Mouse (Mus musculus) forebrain, embryonic 15.5 days (tissue): ENCODE measurements around the gene Tmem231. TPM values are rescaled to one million over a fixed set of nuclear protein-coding genes. Genes with fewer than 3 reads are reported as not detected.
"Not testable (repeated sequence)": the region's sequence is repeated elsewhere in the genome, so short reads cannot be mapped to it uniquely, and the experiment has no call there.

Experiments used
- ATAC-seq: fragments of 200-750 bp; cut with Nextera tagmentation; replicated peaks from 2 replicates; pipeline ENCODE4 v1.8.0; 2017; ENCODE audit warnings: mild to moderate bottlenecking, moderate TSS enrichment, moderate library complexity
- H3K27ac ChIP-seq: fragments of 300-500 bp; sonication (generic); replicated peaks from 2 replicates; pipeline ENCODE4 v1.5.1; 2015; ENCODE audit warnings: mild to moderate bottlenecking, inconsistent platforms
- H3K27me3 ChIP-seq: fragments of 300-500 bp; sonication (generic); 2 replicates; pipeline ENCODE4 v1.6.1; 2015; ENCODE audit warnings: inconsistent platforms
- H3K36me3 ChIP-seq: fragments of 300-500 bp; sonication (generic); 2 replicates; pipeline ENCODE4 v1.6.1; 2015; ENCODE audit warnings: mild to moderate bottlenecking, inconsistent platforms
- H3K4me1 ChIP-seq: fragments of 300-500 bp; sonication (generic); 2 replicates; pipeline ENCODE4 v1.6.1; 2015; ENCODE audit warnings: inconsistent platforms
- H3K4me2 ChIP-seq: fragments of 300-500 bp; sonication (generic); replicated peaks from 2 replicates; pipeline ENCODE4 v1.6.1; 2015; ENCODE audit warnings: mild to moderate bottlenecking, inconsistent platforms
- H3K4me3 ChIP-seq: fragments of 300-500 bp; sonication (generic); 2 replicates; pipeline ENCODE4 v1.5.1; 2015; ENCODE audit warnings: mild to moderate bottlenecking, inconsistent platforms
- H3K9ac ChIP-seq: fragments of 300-500 bp; sonication (generic); replicated peaks from 2 replicates; pipeline ENCODE4 v1.6.1; 2015; ENCODE audit warnings: mild to moderate bottlenecking, inconsistent platforms
- H3K9me3 ChIP-seq: fragments of 300-500 bp; sonication (generic); 2 replicates; pipeline ENCODE4 v1.6.1; 2016; ENCODE audit warnings: inconsistent platforms
- WGBS: fragments of 180-500 bp; shearing (Covaris S2); methylation state at CpG from one replicate; pipeline ENCODE4 v1.1.7; 2015; ENCODE audit warnings: mixed read lengths; 5-methylcytosine and 5-hydroxymethylcytosine counted together
- polyA plus RNA-seq: library from polyadenylated mRNA; unstranded; fragments of >200 nt; fragmentation: Nextera tagmentation; extraction: Ambion mirVana; gene quantifications from 2 replicates; pipeline ENCODE4 v1.2.1, GENCODE M21; 2015

The Tmem231 gene
- polyA plus RNA-seq, 1 experiment from 2014 or later: 16.6 TPM

DNA sequence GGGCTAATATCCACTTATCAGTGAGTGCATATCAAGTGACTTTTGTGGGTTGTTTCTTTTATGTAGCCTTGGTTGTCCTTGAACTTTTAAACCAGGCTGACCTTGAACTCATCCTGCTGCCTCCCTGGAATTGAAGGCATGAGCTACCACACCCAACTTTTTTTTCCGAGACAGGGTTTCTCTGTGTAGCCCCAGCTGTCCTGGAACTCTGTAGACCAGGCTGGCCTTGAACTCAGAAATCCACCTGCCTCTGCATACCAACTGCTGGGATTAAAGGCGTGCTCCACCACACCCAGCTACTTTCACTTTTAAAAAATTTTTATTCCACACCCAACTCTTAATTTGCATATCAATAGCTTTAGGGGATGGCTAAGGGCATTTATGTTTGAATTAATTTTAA lies 9.9 kb upstream of the Tmem231 start:
- Histone ChIP-seq H3K9me3 (no peaks in the 10 kb centered on the region), H3K27ac (no peak overlapping the region), H3K4me2 (no peak overlapping the region), H3K4me3 (no peak overlapping the region), H3K36me3 (peaks cover 50% of the 10 kb centered on the region), H3K4me1 (peaks cover 19% of the 10 kb centered on the region), H3K9ac (no peak overlapping the region), H3K27me3 (no peaks in the 10 kb centered on the region)
- WGBS: 88% methylated on average over 2 of the region's 2 CpGs
- ATAC-seq: no peak

DNA sequence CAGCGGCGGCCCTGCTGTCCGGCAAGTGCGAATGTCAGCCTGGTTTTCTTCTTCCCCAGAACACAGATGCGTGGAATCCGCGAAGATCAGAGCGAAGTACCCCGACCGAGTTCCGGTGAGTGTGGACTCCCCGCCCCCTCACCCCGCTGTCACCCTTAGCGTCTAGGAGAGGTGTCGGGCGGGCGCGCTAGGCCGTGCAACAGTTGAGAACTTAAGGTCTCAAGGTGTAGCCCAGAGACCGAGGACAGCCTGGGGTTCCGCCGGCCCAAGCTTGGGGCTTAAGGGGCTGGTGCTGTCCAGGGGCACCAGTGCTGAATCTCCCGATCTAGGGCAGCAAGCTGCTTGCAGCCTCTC lies 7.4 kb upstream of the Tmem231 start:
- no peaks in the 10 kb centered on the region for H3K27me3 ChIP-seq
- H3K4me1 ChIP-seq: peaks cover 19% of the 10 kb centered on the region
- peak overlapping the region; percentile 72 for H3K9ac ChIP-seq
- peak; percentile 38 for ATAC-seq
- H3K4me3 ChIP-seq: peak overlapping the region; percentile 72
- H3K36me3 ChIP-seq: peaks cover 32% of the 10 kb centered on the region
- H3K27ac ChIP-seq: peak overlapping the region; percentile 67
- under 1% methylated on average over 23 of the region's 23 CpGs for WGBS
- H3K4me2 ChIP-seq: peak overlapping the region; percentile 95
- H3K9me3 ChIP-seq: no peaks in the 10 kb centered on the region

- under 1% methylated on average over 65 of the region's 65 CpGs for WGBS
- Histone ChIP-seq H3K36me3 (peaks cover 26% of the 10 kb centered on the region), H3K9ac (peak within 1 kb of the TSS; percentile 72), H3K9me3 (no peaks in the 10 kb centered on the region), H3K4me2 (peak within 1 kb of the TSS; percentile 95), H3K4me1 (peaks cover 19% of the 10 kb centered on the region), H3K4me3 (peak within 1 kb of the TSS; percentile 72), H3K27me3 (no peaks in the 10 kb centered on the region), H3K27ac (peak within 1 kb of the TSS; percentile 67)
- ATAC-seq: peak; percentile 99
These were observed 6.8 kb upstream of the Tmem231 start, which contains the start of gene Gabarapl2 for GRCm38 (mm10) chr8:111940171-111941100. Gabarapl2 (plus strand) TSS chr8:111940703.

DNA sequence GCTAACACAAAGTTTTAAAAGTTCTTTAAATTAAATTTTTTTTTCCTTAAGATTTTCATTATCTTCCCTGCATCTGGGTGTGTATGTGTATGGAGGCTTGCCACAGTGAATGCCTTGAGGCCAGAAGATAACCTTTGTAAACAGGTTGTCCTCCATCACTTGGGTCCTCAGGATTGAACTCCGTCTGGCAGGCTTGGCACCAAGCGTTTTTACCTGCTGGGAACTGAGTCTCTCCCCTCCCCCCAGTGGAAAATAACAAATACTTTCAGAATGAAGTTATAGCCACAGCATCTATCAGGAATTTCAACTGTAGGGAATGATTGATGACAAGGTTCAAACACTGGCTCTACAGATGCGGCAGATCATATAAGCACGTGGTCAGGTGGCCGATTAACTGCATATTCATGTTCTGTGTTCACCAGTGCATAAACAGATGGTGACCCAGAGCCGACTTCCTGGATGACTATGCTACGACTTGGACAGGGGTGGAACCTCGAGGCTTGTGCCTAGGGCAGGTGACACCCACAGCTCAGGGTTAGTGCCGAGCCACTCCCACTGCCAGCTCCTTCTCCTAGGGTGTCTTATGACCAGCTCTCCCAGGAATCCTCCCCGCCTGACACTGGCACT lies 5.9 kb upstream of the Tmem231 start:
- 0 out of 2 replicates have a peak overlapping the region, but pooled peaks have one; percentile 67 for H3K27ac ChIP-seq
- no peaks in the 10 kb centered on the region for H3K9me3 ChIP-seq
- H3K27me3 ChIP-seq: no peaks in the 10 kb centered on the region
- H3K9ac ChIP-seq: peak overlapping the region; percentile 53
- H3K4me2 ChIP-seq: peak overlapping the region; percentile 95
- peak; percentile 51 for ATAC-seq
- peaks cover 19% of the 10 kb centered on the region for H3K4me1 ChIP-seq
- peaks cover 21% of the 10 kb centered on the region for H3K36me3 ChIP-seq
- peak overlapping the region; percentile 72 for H3K4me3 ChIP-seq
- WGBS: 8% methylated on average over 10 of the region's 10 CpGs

GRCm38 (mm10) chr8:111938076-111938985 lies 4.7 kb upstream of the Tmem231 start:
- not testable (repeated sequence) for ATAC-seq, H3K27ac ChIP-seq, H3K36me3 ChIP-seq, H3K9me3 ChIP-seq, H3K4me3 ChIP-seq, H3K9ac ChIP-seq, H3K27me3 ChIP-seq, H3K4me2 ChIP-seq
- 89% methylated on average over 9 of the region's 9 CpGs for WGBS
- peaks cover 23% of the 10 kb centered on the region for H3K4me1 ChIP-seq

GRCm38 (mm10) chr8:111937184-111937583 lies 3.5 kb upstream of the Tmem231 start:
- Histone ChIP-seq H3K4me2 (no peak overlapping the region), H3K4me1 (peaks cover 33% of the 10 kb centered on the region), H3K9me3 (no peaks in the 10 kb centered on the region), H3K27me3 (no peaks in the 10 kb centered on the region), H3K4me3 (no peak overlapping the region), H3K27ac (no peak overlapping the region), H3K36me3 (0 out of 2 replicates have a peak, but pooled peaks cover under 1% of the 10 kb centered on the region), H3K9ac (no peak overlapping the region)
- 77% methylated on average over 3 of the region's 3 CpGs for WGBS
- ATAC-seq: no peak

DNA sequence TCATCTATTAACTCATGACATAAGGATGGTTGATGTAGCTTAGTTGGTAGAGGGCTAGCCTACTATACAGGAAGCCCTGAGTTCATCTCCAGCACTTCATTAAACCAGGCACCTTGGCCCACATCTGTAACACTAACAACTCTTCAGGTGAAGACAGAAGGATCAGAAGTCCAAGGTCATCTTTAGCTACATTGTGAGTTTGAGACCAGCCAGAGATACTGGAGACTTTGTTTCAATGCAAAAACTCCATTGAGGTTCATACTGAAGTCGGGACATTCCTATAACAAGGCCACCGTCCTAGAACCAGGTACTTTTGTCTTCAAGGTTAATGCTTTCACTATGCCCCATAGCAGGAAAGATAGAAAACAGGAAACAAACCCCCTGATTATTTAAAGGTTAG lies 520 bp upstream of the Tmem231 start:
- Histone ChIP-seq H3K36me3 (no peaks in the 10 kb centered on the region), H3K27ac (peak overlapping the region; percentile 95; the same call in 1 of the 2 replicates), H3K4me3 (no peak overlapping the region), H3K27me3 (no peaks in the 10 kb centered on the region), H3K9ac (no peak overlapping the region), H3K4me2 (peak overlapping the region; percentile 86; the same call in 1 of the 2 replicates), H3K4me1 (peaks cover 15% of the 10 kb centered on the region), H3K9me3 (no peaks in the 10 kb centered on the region)
- 89% methylated on average over 2 of the region's 2 CpGs for WGBS
- ATAC-seq: no peak

DNA sequence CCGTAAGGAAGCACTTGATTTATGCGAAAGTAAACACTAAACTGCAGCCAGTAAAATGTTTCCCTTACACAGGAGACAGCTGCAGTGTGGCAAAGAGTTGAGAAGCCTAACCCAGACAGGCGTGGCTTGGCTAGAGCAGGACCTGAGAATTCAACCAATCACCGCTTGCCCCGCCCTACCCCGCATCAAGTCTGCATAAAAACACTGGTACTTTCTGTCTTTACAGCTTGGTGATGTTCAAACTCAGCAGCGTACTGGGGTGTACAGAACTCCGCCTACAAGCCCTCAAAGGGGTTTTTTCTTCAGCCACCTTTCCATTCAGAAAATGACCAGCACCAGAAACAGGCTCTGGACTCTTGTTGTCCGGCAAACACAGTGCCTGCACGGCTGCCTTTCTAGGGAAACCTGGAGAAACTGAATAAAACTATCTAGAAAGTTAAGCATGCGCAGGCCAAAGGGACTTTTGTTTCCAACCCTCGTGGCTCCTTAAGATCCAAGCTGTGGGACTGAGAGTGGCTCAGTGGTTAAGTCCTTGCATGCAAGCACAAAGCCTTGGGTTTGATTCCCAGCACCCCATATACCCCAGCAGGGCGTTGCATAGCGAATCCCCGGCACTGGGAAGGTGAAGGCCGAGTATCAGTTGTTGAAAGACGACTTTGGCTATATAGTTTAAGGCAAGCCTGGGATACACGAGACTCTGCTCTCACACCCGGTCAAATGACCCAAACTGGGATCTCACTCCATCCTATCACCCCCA lies 923 bp downstream of the Tmem231 start:
- H3K4me1 ChIP-seq: peaks cover 15% of the 10 kb centered on the region
- H3K36me3 ChIP-seq: no peaks in the 10 kb centered on the region
- no peaks in the 10 kb centered on the region for H3K9me3 ChIP-seq
- WGBS: 28% methylated on average over 19 of the region's 19 CpGs
- peak overlapping the region; percentile 90 for H3K9ac ChIP-seq
- peak overlapping the region; percentile 90 for H3K4me3 ChIP-seq
- no peaks in the 10 kb centered on the region for H3K27me3 ChIP-seq
- H3K4me2 ChIP-seq: peak overlapping the region; percentile 86
- H3K27ac ChIP-seq: peak overlapping the region; percentile 95
- ATAC-seq: peak; percentile 12; the same call in 1 of the 2 replicates

DNA sequence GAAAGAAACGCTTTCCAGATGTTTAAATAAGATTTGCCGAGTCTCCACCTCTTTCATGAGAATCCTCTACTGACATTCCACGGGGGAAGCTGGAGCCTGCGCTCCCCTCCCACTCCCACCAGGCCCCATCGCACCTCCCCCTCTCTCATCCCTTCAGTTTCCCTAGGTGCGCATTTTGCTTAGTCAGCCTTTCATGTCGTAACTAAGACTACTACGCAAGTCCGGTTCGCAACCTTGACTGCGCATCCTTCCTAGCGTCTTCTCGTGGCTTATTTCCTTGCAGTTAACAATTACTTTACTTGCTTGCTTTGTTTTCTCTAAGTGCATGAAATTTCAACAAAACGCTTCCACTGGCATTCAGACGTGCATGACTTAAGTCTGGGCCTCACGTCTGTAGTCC lies 2.0 kb downstream of the Tmem231 start:
- Histone ChIP-seq H3K9me3 (no peaks in the 10 kb centered on the region), H3K36me3 (no peaks in the 10 kb centered on the region), H3K4me1 (peaks cover 15% of the 10 kb centered on the region), H3K4me2 (no peak overlapping the region), H3K9ac (no peak overlapping the region), H3K4me3 (no peak overlapping the region), H3K27me3 (no peaks in the 10 kb centered on the region), H3K27ac (no peak overlapping the region)
- ATAC-seq: no peak
- WGBS: 84% methylated on average over 16 of the region's 16 CpGs

GRCm38 (mm10) chr8:111929648-111930344 lies 3.9 kb downstream of the Tmem231 start:
- Histone ChIP-seq H3K4me3 (no peak overlapping the region), H3K4me1 (peaks cover 15% of the 10 kb centered on the region), H3K9me3 (no peaks in the 10 kb centered on the region), H3K36me3 (no peaks in the 10 kb centered on the region), H3K27ac (no peak overlapping the region), H3K9ac (no peak overlapping the region), H3K27me3 (no peaks in the 10 kb centered on the region), H3K4me2 (no peak overlapping the region)
- WGBS: 79% methylated on average over 8 of the region's 8 CpGs
- no peak for ATAC-seq

GRCm38 (mm10) chr8:111924976-111925375 lies 8.7 kb downstream of the Tmem231 start:
- Histone ChIP-seq H3K9me3 (no peaks in the 10 kb centered on the region), H3K9ac (no peak overlapping the region), H3K27ac (no peak overlapping the region), H3K27me3 (no peaks in the 10 kb centered on the region), H3K4me3 (no peak overlapping the region), H3K4me2 (no peak overlapping the region), H3K4me1 (no peaks in the 10 kb centered on the region), H3K36me3 (no peaks in the 10 kb centered on the region)
- WGBS: 90% methylated on average over 7 of the region's 7 CpGs
- no peak for ATAC-seq
